Mouse (Mus musculus): ENCODE results near the gene Denr.

The Denr gene

GRCm38 (mm10) chr5:123907631-123907977 is 629 bp downstream of the Denr start:
- no peak for DNase-seq (ENCODE audit: low spot score)

GRCm38 (mm10) chr5:123914852-123915251 is 7.9 kb downstream of the Denr start:
- no peak for DNase-seq (ENCODE audit: low spot score)

DNA sequence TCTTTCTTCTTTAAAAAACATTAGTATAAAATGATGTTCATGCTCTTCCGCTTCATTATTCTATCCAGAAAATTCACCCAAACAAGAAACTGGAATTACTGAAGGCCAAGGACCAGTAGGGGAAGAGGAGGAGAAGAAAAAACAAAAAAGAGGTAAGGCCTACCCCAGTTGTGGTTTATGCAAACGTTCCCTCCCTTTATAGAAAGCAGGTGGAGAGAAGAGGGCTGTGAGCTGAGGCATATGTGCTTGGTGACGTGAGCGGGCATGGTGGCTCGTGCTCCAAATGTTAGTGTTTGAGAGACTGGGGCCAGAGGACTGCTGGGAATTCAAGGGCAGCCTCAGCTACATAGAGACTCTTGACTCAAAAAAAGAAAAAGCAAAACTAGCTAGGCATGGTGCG is 15.1 kb downstream of the Denr start:
- DNase-seq (ENCODE audit: low spot score) = no peak

GRCm38 (mm10) chr5:123927118-123927517 is 20.1 kb downstream of the Denr start, which contains the start of gene Gm43518:
TSS of gene Gm43518 (plus strand) at chr5:123927418.
- no peak for DNase-seq (ENCODE audit: low spot score)

GRCm38 (mm10) chr5:123930508-123930989 is 23.6 kb downstream of the Denr start, which contains the start of gene Ccdc62:
TSS of gene Ccdc62 (plus strand) at chr5:123930679.
- DNase-seq (ENCODE audit: low spot score) = peak; percentile 90

DNA sequence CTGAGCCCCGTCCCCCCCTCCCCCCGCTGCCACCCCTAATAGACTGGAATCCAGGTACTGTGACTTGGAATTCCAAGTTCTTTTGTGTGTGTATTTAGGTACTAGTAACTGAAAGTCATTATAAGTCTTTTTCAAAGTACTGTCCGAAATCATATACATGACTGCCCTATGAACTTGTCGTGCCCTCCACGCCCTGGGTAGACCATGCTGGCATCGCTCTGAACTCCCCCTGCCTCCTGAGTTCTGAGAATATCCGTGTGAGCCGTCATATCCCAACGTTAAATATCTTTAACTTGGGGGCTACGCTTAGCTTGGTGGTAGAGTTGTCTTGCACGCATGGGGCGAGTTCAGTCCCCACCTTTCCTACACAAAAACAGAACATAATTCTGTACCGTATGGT is 24.2 kb downstream of the Denr start:
- DNase-seq (ENCODE audit: low spot score) = no peak

GRCm38 (mm10) chr5:123932927-123933326 is 26.0 kb downstream of the Denr start:
- DNase-seq (ENCODE audit: low spot score) = no peak

GRCm38 (mm10) chr5:123933556-123933955 is 26.6 kb downstream of the Denr start:
- no peak for DNase-seq (ENCODE audit: low spot score)

DNA sequence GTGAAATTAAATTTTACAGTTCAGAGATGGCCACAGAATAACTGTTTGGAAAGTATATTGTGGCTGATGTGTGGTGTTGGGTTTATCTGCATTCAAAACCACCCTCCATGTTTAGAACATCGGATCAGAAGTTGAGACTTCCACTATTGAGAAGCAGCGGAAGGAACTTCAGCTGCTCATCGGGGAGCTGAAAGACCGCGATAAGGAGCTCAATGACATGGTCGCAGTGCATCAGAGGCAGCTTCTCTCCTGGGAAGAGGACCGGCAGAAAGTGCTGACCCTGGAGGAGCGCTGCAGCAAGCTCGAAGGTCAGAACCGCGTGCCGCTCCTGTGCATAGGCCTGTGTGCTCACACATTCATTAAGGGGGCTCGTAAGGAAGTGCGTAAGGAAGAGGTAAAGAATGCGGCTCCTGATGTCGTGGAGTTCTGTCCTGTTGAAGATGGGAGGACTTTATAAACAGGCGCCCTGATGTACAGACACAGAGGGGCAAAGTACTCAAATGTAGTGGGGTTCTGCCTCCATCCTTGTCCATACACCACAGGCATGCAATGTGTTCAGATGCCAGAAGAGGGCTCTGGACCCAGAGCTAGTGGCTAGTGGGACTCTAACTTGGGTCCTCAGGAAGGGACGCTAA is 27.1 kb downstream of the Denr start:
- DNase-seq (ENCODE audit: low spot score) = no peak

DNA sequence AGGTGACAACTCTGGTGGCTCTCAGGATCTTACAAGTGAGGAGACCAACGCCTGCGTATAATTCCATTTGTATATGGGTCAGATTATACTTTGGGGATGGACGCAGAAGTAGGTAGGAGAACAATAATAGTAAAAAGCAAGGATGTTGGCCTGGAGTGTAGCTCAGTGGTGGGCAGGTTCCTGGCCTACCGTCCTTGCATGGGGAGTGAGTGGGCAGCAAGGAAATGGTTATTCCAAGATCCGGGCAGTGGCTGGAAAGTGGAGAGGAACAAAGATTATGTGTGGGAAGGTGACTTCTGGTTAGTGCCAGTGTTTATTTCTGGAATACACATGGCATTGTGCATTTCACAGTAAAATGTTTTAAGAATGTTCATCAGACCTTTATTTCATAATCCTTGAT is 29.0 kb downstream of the Denr start:
- no peak for DNase-seq (ENCODE audit: low spot score)

GRCm38 (mm10) chr5:123938479-123938878 is 31.5 kb downstream of the Denr start:
- no peak for DNase-seq (ENCODE audit: low spot score)

GRCm38 (mm10) chr5:123946546-123946945 is 39.6 kb downstream of the Denr start:
- no peak for DNase-seq (ENCODE audit: low spot score)

DNA sequence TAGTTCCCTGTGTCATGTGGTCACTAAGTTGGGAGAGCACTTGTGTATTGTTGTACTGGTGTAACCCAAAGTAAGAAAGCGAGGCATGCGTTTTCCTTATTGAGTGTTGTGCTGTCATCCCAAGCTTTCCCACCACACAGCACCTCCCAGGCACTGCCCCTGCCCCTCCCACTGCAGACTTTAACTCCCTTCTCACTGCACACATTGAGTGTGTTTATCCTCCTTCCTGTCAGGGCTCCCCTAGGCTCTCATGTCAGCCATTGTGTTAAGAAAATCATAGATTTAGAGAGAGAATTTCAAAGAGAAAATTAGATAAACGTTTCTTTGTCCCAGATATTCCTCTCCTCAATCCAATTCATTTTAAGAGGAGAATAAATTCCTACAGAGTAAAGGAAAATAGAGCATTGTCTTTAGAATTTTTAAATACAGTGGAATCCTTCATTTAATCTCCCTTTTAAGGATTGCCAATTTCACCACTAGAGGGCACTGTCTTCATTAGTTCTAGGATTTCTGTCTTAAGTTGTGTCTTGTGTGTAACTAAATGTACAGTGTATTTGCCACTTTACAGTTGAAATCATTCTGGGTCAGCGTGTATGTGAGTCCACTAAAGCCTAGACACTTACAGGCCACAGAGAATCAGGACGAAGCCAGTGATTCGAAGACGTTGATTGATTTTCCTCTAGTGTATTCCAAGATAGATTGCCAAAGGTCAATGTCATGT is 40.2 kb downstream of the Denr start:
- DNase-seq (ENCODE audit: low spot score) = no peak

GRCm38 (mm10) chr5:123952365-123953045 is 45.5 kb downstream of the Denr start:
- DNase-seq (ENCODE audit: low spot score) = no peak

GRCm38 (mm10) chr5:123957213-123957612 is 50.2 kb downstream of the Denr start:
- DNase-seq (ENCODE audit: low spot score) = no peak

DNA sequence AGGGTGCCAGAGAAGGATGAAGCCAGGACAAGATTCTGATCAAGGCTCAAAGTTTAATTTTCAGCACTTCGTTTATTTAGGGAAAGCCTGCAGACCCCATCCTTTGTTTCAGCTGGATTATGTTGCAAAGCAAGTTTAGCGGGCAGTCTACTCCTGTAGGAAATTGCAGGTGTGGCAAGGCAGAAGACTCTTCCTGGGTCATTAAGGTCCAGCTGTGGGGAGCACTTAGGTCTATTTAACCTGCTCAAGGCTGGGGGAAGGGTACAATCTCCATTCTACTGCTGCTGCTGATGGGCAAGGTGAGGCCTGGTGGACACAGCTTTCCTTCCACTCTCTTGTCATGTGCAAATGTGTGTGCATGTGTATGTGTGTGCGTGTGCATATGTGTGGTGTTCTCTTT is 52.0 kb downstream of the Denr start:
- DNase-seq (ENCODE audit: low spot score) = no peak

DNA sequence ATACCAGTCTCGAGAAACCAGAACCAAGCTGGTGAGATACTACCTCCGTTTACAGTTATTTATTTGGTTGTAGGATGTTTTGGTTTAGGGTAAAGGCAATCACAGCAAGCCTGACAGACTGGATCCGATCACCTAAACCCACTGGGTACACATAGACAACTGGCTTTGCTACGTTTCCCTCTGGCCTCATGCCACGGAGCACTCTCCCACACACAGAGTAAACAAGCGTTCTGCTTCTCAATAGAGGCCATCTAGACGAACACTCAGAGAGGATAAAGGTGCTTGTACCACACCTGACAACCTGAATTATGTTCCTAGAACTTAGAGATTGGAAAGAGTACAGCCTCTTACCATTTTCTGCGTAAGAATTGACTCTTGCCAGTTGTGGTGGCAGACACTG is 53.2 kb downstream of the Denr start:
- no peak for DNase-seq (ENCODE audit: low spot score)

- DNase-seq (ENCODE audit: low spot score) = no peak
These were observed 54.1 kb downstream of the Denr start for GRCm38 (mm10) chr5:123961046-123961445.

GRCm38 (mm10) chr5:123964208-123964607 is 57.2 kb downstream of the Denr start:
- DNase-seq (ENCODE audit: low spot score) = no peak

DNA sequence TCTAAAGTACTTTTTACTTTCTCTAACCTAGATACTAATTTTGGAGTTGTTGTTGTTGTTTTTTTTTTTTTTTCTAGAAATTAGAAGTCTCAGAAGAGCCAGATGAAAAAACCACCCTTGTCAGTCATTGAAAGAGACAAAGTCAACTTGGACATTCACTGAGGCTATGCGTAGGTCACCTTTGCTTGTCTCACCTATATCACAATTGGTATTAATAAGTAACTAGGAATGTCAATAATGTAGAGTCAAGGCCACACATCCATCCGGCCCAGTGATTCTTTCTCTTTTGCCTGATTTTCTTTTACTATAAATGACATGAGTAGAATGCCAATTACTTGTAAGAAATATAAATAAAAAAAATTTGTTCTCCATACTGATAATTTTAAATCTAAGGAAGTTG is 59.8 kb downstream of the Denr start:
- no peak for DNase-seq (ENCODE audit: low spot score)

DNA sequence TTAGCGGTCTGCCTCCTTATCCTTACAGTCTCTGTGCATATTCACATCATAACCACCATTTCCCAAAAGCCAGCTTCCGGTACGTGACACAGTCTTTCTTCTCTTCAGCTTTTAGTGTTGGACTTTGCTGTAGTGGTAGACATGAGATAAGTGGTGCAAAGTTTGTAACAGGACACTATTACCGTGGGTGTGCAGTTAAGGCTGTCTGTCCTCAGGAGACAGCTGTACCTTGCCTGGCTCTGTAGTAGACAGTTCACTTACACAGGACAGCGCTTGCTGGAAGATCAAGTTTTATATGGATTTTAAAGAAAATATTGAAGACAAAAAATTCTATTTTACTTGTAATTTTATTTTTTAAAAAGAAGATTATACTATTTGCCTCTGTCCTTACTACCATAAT is 61.5 kb downstream of the Denr start:
- no peak for DNase-seq (ENCODE audit: low spot score)

DNA sequence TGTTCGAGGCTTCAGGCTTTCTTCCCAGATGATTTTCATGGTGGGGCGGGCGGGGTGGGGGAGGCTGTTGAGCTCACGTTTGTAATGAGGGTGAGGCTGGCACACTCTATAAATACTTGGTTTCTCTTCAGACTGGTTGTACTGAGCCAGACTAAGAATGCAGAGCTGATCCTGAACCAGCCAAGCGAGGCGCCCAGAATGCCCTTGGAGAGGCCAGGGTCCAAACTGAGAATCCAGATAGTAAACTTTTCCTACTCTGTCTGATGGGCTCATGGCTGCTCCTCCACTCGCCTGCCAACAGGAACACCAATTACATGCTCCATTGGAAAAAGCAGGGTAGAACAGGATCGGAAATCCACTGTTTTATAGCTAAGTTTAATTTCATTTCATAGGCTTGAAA is 62.2 kb downstream of the Denr start:
- DNase-seq (ENCODE audit: low spot score) = no peak

- no peak for DNase-seq (ENCODE audit: low spot score)
These were observed 63.6 kb downstream of the Denr start for GRCm38 (mm10) chr5:123970576-123970975.
